Mouse (Mus musculus) lung, postnatal 25 days (tissue): ENCODE data around the gene Mindy3.

Experiments used
- DNase-seq: peaks from one replicate; pipeline ENCODE4 v3.0.0; 2022; ENCODE audit warnings: low spot score

Gene Mindy3

GRCm38 (mm10) chr2:12371401-12371800 is 47.9 kb downstream of the Mindy3 start:
- no peak for DNase-seq

GRCm38 (mm10) chr2:12368451-12368850 is 50.8 kb downstream of the Mindy3 start:
- no peak for DNase-seq

- DNase-seq: no peak
Observed at GRCm38 (mm10) chr2:12368016-12368415, 51.3 kb downstream of the Mindy3 start.

GRCm38 (mm10) chr2:12361310-12361709 is 58.0 kb downstream of the Mindy3 start:
- DNase-seq: no peak

- no peak for DNase-seq
Observed at GRCm38 (mm10) chr2:12354837-12355236, 64.4 kb downstream of the Mindy3 start.

- no peak for DNase-seq
Observed at GRCm38 (mm10) chr2:12348914-12349313, 70.4 kb downstream of the Mindy3 start.

- no peak for DNase-seq
Observed at GRCm38 (mm10) chr2:12331962-12332361, 87.3 kb downstream of the Mindy3 start.

GRCm38 (mm10) chr2:12329620-12330019 is 89.7 kb downstream of the Mindy3 start:
- no peak for DNase-seq

- DNase-seq: no peak
Observed at GRCm38 (mm10) chr2:12329068-12329407, 90.2 kb downstream of the Mindy3 start.

GRCm38 (mm10) chr2:12328355-12329067 is 90.8 kb downstream of the Mindy3 start:
- no peak for DNase-seq

- no peak for DNase-seq
Observed at GRCm38 (mm10) chr2:12327691-12328354, 91.4 kb downstream of the Mindy3 start.

- no peak for DNase-seq
Observed at GRCm38 (mm10) chr2:12327216-12327615, 92.1 kb downstream of the Mindy3 start.

- DNase-seq: no peak
Observed at GRCm38 (mm10) chr2:12325868-12326267, 93.4 kb downstream of the Mindy3 start.

- DNase-seq: peak; percentile 68
Observed at GRCm38 (mm10) chr2:12325417-12325816, 93.9 kb downstream of the Mindy3 start.

- DNase-seq: no peak
Observed at GRCm38 (mm10) chr2:12320914-12321313, 98.4 kb downstream of the Mindy3 start.

- DNase-seq: no peak
Observed at GRCm38 (mm10) chr2:12318715-12319114, 100.6 kb downstream of the Mindy3 start.

- no peak for DNase-seq
Observed at GRCm38 (mm10) chr2:12318036-12318435, 101.2 kb downstream of the Mindy3 start.

GRCm38 (mm10) chr2:12317343-12317742 is 101.9 kb downstream of the Mindy3 start:
- peak; percentile 65 for DNase-seq

GRCm38 (mm10) chr2:12316361-12316760 is 102.9 kb downstream of the Mindy3 start:
- peak; percentile 41 for DNase-seq

GRCm38 (mm10) chr2:12314028-12314427 is 105.2 kb downstream of the Mindy3 start:
- no peak for DNase-seq

GRCm38 (mm10) chr2:12308466-12308865 is 110.8 kb downstream of the Mindy3 start:
- no peak for DNase-seq

GRCm38 (mm10) chr2:12307311-12307710 is 112.0 kb downstream of the Mindy3 start:
- DNase-seq: peak; percentile 43

- DNase-seq: no peak
Observed at GRCm38 (mm10) chr2:12305064-12305650, 114.1 kb downstream of the Mindy3 start.
